Mouse (Mus musculus) C2C12 (cell line): ENCODE measurements around the gene Gm16381. TPM values are rescaled to one million over a fixed set of nuclear protein-coding genes. Genes with fewer than 3 reads are reported as not detected.
"Not testable (repeated sequence)": the region's sequence is repeated elsewhere in the genome, so short reads cannot be mapped to it uniquely, and the experiment has no call there.

Source experiments
- H3K27me3 ChIP-seq: one replicate; pipeline ENCODE4 v1.6.1; 2011; ENCODE audit not compliant: control insufficient read depth, insufficient read depth, insufficient read length
- H3K36me3 ChIP-seq: one replicate; pipeline ENCODE4 v1.6.1; 2011; ENCODE audit not compliant: control insufficient read depth, insufficient read depth
- H3K4me3 ChIP-seq: one replicate; pipeline ENCODE4 v1.5.1; 2011; ENCODE audit warnings: mild to moderate bottlenecking, control low read depth; ENCODE audit not compliant: poor library complexity, insufficient read depth, severe bottlenecking
- H3K79me2 ChIP-seq: one replicate; pipeline ENCODE4 v1.6.1; 2011; ENCODE audit not compliant: control insufficient read depth, insufficient read depth
- H3K79me3 ChIP-seq: one replicate; pipeline ENCODE4 v1.6.1; 2011; ENCODE audit warnings: low read depth, control low read depth
- H3ac ChIP-seq: one replicate; pipeline ENCODE3; 2011; ENCODE audit warnings: low read depth; ENCODE audit not compliant: control insufficient read depth, insufficient read length
- long read RNA-seq, 2 experiments: library from polyadenylated mRNA; unstranded; transcript quantifications; one replicate each; pipeline ENCODE4 v2.0.0; 2019 to 2020
- polyA plus RNA-seq: library from polyadenylated mRNA; unstranded; fragments of >200 nt; fragmentation: generic; extraction: Trizol; gene quantifications from one replicate; pipeline ENCODE4 v1.2.1, GENCODE M21; 2012; ENCODE audit warnings: missing spikeins

Gene Gm16381
- polyA plus RNA-seq: not detected
- long read RNA-seq, experiment 1: 0 reads
- long read RNA-seq, experiment 2: 0 reads

GRCm38 (mm10) chr12:87644520-87644919, at the start of gene Gm16381:
Gene Gm16381, minus strand, starts transcription at chr12:87644620.
- H3ac ChIP-seq, H3K4me3 ChIP-seq, H3K27me3 ChIP-seq, H3K36me3 ChIP-seq, H3K79me2 ChIP-seq, H3K79me3 ChIP-seq: not testable (repeated sequence)

- H3K36me3 ChIP-seq, H3K27me3 ChIP-seq, H3K79me2 ChIP-seq, H3ac ChIP-seq, H3K79me3 ChIP-seq, H3K4me3 ChIP-seq: not testable (repeated sequence)
Observed at GRCm38 (mm10) chr12:87652916-87653703, 8.7 kb upstream of the Gm16381 start.

GRCm38 (mm10) chr12:87618569-87618968, 25.9 kb downstream of the Gm16381 start, which contains the start of gene Gm4027:
Gene Gm4027, plus strand, starts transcription at chr12:87618869.
- not testable (repeated sequence) for H3K79me2 ChIP-seq, H3K27me3 ChIP-seq, H3K36me3 ChIP-seq, H3ac ChIP-seq, H3K4me3 ChIP-seq, H3K79me3 ChIP-seq

- not testable (repeated sequence) for H3K79me2 ChIP-seq, H3K79me3 ChIP-seq, H3K36me3 ChIP-seq, H3K4me3 ChIP-seq, H3K27me3 ChIP-seq, H3ac ChIP-seq
Observed at GRCm38 (mm10) chr12:87602388-87602787, 42.0 kb downstream of the Gm16381 start, which contains the start of gene Oog1. Gene Oog1, plus strand, starts transcription at chr12:87602688.

- not testable (repeated sequence) for H3K79me3 ChIP-seq, H3K4me3 ChIP-seq, H3K79me2 ChIP-seq, H3ac ChIP-seq, H3K36me3 ChIP-seq, H3K27me3 ChIP-seq
Observed at GRCm38 (mm10) chr12:87601388-87601787, 43.0 kb downstream of the Gm16381 start.

Other genes starting within 250 kb of the Gm16381 start
- gene Slirp, start 200.7 kb downstream of the Gm16381 start, polyA plus RNA-seq: 84.9 TPM
- 12.7 TPM for gene Alkbh1, start 200.6 kb downstream of the Gm16381 start, polyA plus RNA-seq
- 41.7 TPM for gene Snw1, start 172.3 kb downstream of the Gm16381 start, polyA plus RNA-seq
- gene Gm5788, start 149.9 kb downstream of the Gm16381 start, polyA plus RNA-seq: not detected
- gene Gm8300, start 130.3 kb downstream of the Gm16381 start, polyA plus RNA-seq: 0.05 TPM
- 0.27 TPM for gene Oog1, start 41.9 kb downstream of the Gm16381 start, polyA plus RNA-seq
- 0.23 TPM for gene Gm4027, start 25.8 kb downstream of the Gm16381 start, polyA plus RNA-seq
- not detected for gene Gm21319, start 131.1 kb upstream of the Gm16381 start, polyA plus RNA-seq
- gene Gm21936, start 150.9 kb upstream of the Gm16381 start, polyA plus RNA-seq: not detected
- gene BB287469, start 172.0 kb upstream of the Gm16381 start, polyA plus RNA-seq: not detected
- not detected for gene Gm2001, start 197.7 kb upstream of the Gm16381 start, polyA plus RNA-seq
- 0.12 TPM for gene Gm2016, start 229.5 kb upstream of the Gm16381 start, polyA plus RNA-seq